Mouse (Mus musculus) limb, embryonic 12.5 days (tissue): ENCODE results near the gene Pcif1. TPM values are rescaled to one million over a fixed set of nuclear protein-coding genes. Genes with fewer than 3 reads are reported as not detected.

ENCODE experiments used
- ATAC-seq: fragments of 200-750 bp; cut with Nextera tagmentation; 2 replicates; pipeline ENCODE4 v1.8.0; 2017; ENCODE audit warnings: low read depth, moderate TSS enrichment; ENCODE audit not compliant: insufficient number of reproducible peaks, insufficient read depth, low FRiP score, low TSS enrichment
- H3K27ac ChIP-seq: fragments of 300-500 bp; sonication (generic); 2 replicates; pipeline ENCODE4 v1.5.1; 2016; ENCODE audit warnings: mild to moderate bottlenecking, moderate library complexity
- H3K27me3 ChIP-seq: fragments of 300-500 bp; sonication (generic); 2 replicates; pipeline ENCODE4 v1.6.1; 2016; ENCODE audit warnings: mild to moderate bottlenecking, moderate library complexity
- H3K36me3 ChIP-seq: fragments of 300-500 bp; sonication (generic); 2 replicates; pipeline ENCODE4 v1.6.1; 2016; ENCODE audit warnings: mild to moderate bottlenecking, moderate library complexity
- H3K4me1 ChIP-seq: fragments of 300-500 bp; sonication (generic); replicated peaks from 2 replicates; pipeline ENCODE4 v1.6.1; 2016
- H3K4me2 ChIP-seq: fragments of 300-500 bp; sonication (generic); 2 replicates; pipeline ENCODE4 v1.6.1; 2016; ENCODE audit warnings: mild to moderate bottlenecking, moderate library complexity
- H3K4me3 ChIP-seq: fragments of 300-500 bp; sonication (generic); replicated peaks from 2 replicates; pipeline ENCODE4 v1.5.1; 2016; ENCODE audit warnings: mild to moderate bottlenecking
- H3K9ac ChIP-seq: fragments of 300-500 bp; sonication (generic); replicated peaks from 2 replicates; pipeline ENCODE4 v1.6.1; 2016; ENCODE audit warnings: mild to moderate bottlenecking, moderate library complexity
- H3K9me3 ChIP-seq: fragments of 300-500 bp; sonication (generic); 2 replicates; pipeline ENCODE4 v1.6.1; 2016; ENCODE audit warnings: mild to moderate bottlenecking, moderate library complexity
- WGBS: fragments of 180-500 bp; shearing (Covaris S2); methylation state at CpG from one replicate; pipeline ENCODE4 v1.1.7; 2016; 5-methylcytosine and 5-hydroxymethylcytosine counted together
- polyA plus RNA-seq: library from polyadenylated mRNA; unstranded; fragments of >200 nt; fragmentation: Nextera tagmentation; extraction: Ambion mirVana; gene quantifications from 2 replicates; pipeline ENCODE4 v1.2.1, GENCODE M21; 2016

Gene Pcif1
- polyA plus RNA-seq, 1 experiment from 2014 or later = 97.6 TPM

DNA sequence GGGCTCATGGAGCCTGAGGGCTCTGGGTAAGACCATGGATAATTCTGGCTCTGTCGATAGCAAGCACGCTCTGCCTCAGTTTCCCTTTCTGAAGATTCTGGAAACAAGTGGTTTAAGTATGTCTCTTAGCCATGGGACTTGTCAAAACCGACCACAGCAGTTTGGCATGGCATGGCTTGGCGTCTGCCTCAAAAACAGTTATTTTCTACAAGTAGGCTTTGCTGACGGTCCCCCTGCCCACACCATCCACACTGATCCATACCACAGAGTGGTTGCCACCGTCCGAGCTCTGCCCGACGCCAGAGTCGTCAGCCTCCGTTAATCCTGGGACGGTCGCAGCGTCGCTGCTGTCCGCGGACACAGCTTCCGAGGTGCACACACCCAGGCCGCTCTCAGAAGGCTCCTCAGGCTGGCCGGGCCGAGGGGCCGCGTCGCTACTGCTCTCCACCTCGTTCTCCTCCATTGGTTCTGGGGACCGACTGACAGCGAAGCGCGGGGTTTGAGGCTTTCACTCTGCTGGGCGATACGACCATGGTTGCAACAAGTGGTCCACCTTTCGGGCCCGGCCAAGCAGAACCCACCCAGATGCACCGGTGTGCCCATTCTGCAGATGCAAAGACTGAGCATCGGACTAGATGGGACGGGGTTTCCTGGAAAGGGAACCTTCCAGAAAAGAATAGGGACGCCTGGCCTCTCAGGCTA, 31.4 kb downstream of the Pcif1 start:
- peaks cover 20% of the 10 kb centered on the region for H3K4me1 ChIP-seq
- ATAC-seq = peak; percentile 2; the same call in 1 of the 2 replicates
- H3K9ac ChIP-seq = peak overlapping the region; percentile 90
- WGBS = 7% methylated on average over 37 of the region's 37 CpGs
- peak overlapping the region; percentile 98 for H3K27ac ChIP-seq
- H3K4me3 ChIP-seq = peak overlapping the region; percentile 82
- H3K9me3 ChIP-seq = peaks cover 15% of the 10 kb centered on the region
- peaks cover 38% of the 10 kb centered on the region for H3K36me3 ChIP-seq
- H3K4me2 ChIP-seq = peak overlapping the region; percentile 93
- H3K27me3 ChIP-seq = no peaks in the 10 kb centered on the region

GRCm38 (mm10) chr2:164911086-164912048, 32.3 kb downstream of the Pcif1 start, which contains the start of gene Zfp335:
Zfp335 (minus strand) TSS chr2:164911757.
- Histone ChIP-seq H3K4me1 (peaks cover 20% of the 10 kb centered on the region), H3K4me3 (peak within 1 kb of the TSS; percentile 82), H3K27me3 (no peaks in the 10 kb centered on the region), H3K27ac (peak within 1 kb of the TSS; percentile 98), H3K9me3 (peaks cover 10% of the 10 kb centered on the region), H3K4me2 (peak within 1 kb of the TSS; percentile 93), H3K9ac (peak within 1 kb of the TSS; percentile 90), H3K36me3 (peaks cover 29% of the 10 kb centered on the region)
- ATAC-seq = peak; percentile 81
- WGBS = under 1% methylated on average over 90 of the region's 91 CpGs

GRCm38 (mm10) chr2:164912151-164912550, 33.0 kb downstream of the Pcif1 start:
- 0 out of 2 replicates have a peak, but pooled peaks cover 4% of the 10 kb centered on the region for H3K9me3 ChIP-seq
- peaks cover 25% of the 10 kb centered on the region for H3K4me1 ChIP-seq
- H3K27me3 ChIP-seq = no peaks in the 10 kb centered on the region
- 0 out of 2 replicates have a peak, but pooled peaks have one; percentile 11 for ATAC-seq
- peak overlapping the region; percentile 93 for H3K4me2 ChIP-seq
- H3K9ac ChIP-seq = peak overlapping the region; percentile 90
- peaks cover 22% of the 10 kb centered on the region for H3K36me3 ChIP-seq
- 19% methylated on average over 12 of the region's 12 CpGs for WGBS
- peak overlapping the region; percentile 82 for H3K4me3 ChIP-seq
- peak overlapping the region; percentile 98 for H3K27ac ChIP-seq

DNA sequence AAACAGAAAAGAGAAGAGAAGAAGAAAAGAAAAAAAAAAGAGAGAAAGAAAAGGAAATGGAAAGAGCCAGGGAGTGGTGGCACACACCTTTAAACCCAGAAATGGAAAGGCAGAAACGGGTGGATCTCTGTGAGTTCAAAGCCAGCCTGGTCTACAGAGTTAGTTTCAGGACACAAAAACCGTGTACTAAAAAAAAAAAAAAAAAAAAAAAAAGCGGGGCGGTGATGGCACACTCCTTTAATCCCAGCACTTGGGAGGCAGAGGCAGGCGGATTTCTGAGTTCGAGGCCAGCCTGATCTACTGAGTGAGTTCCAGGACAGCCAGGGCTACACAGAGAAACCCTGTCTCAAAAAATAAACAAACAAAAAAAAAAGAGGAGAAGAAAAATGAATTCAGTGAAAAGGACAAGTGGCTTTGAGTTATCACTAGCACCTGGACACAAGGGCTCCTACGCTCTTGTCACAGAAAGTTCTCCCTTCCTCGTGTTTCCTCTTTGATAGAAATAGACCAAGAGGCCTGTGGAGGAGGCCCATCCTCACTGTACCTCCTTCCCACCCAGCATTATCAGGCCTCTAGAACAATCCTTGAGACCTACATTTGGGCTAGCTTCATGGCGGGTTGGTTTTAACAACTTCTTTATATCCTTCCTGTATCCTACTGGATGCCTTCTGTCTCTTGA, 33.8 kb downstream of the Pcif1 start:
- H3K4me2 ChIP-seq = peak overlapping the region; percentile 93; the same call in 1 of the 2 replicates

GRCm38 (mm10) chr2:164913428-164913786, 34.3 kb downstream of the Pcif1 start:
- Histone ChIP-seq H3K9ac (no peak overlapping the region; the same call in 1 of the 2 replicates), H3K4me1 (peaks cover 37% of the 10 kb centered on the region), H3K27me3 (no peaks in the 10 kb centered on the region), H3K36me3 (peaks cover 9% of the 10 kb centered on the region), H3K27ac (no peak overlapping the region), H3K9me3 (no peaks in the 10 kb centered on the region), H3K4me3 (no peak overlapping the region), H3K4me2 (no peak overlapping the region)
- 96% methylated on average over 2 of the region's 2 CpGs for WGBS
- ATAC-seq = no peak

More for the DNA sequence above, 33.8 kb downstream of the Pcif1 start:
- WGBS = 91% methylated on average over 8 of the region's 9 CpGs
- Histone ChIP-seq H3K4me1 (peaks cover 33% of the 10 kb centered on the region), H3K27me3 (no peaks in the 10 kb centered on the region), H3K9me3 (no peaks in the 10 kb centered on the region), H3K36me3 (peaks cover 14% of the 10 kb centered on the region), H3K27ac (no peak overlapping the region), H3K4me3 (no peak overlapping the region), H3K9ac (no peak overlapping the region)
- ATAC-seq = no peak

GRCm38 (mm10) chr2:164916820-164917219, 37.7 kb downstream of the Pcif1 start:
- no peaks in the 10 kb centered on the region for H3K27me3 ChIP-seq
- no peaks in the 10 kb centered on the region for H3K9me3 ChIP-seq
- H3K4me3 ChIP-seq = no peak overlapping the region
- no peak overlapping the region for H3K4me2 ChIP-seq
- H3K27ac ChIP-seq = no peak overlapping the region
- H3K4me1 ChIP-seq = peaks cover 30% of the 10 kb centered on the region
- no peak overlapping the region for H3K9ac ChIP-seq
- WGBS = 69% methylated on average over 5 of the region's 5 CpGs
- ATAC-seq = no peak
- peaks cover 9% of the 10 kb centered on the region; the same call in 1 of the 2 replicates for H3K36me3 ChIP-seq

DNA sequence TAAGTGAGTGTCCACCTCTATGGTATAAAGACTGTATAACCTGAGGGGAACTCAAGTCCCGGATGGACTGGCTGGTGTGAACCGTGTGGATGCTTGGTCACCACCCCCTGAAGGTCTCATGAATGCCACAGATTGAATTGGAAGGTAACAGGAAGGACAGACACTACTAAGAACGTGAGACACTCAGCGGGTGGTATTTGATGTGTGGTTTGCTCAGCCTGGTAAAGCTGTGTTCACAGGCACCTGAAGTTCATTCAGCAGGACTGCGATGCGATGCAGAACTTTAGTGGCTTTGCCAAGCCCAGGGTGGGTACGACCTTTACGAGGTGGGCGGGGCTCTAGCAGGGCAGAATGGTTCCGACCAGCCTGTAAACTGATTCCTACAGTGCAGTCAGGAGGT, 38.3 kb downstream of the Pcif1 start:
- H3K4me2 ChIP-seq = no peak overlapping the region
- no peaks in the 10 kb centered on the region for H3K27me3 ChIP-seq
- H3K4me1 ChIP-seq = peaks cover 25% of the 10 kb centered on the region
- H3K9ac ChIP-seq = no peak overlapping the region
- no peak overlapping the region for H3K4me3 ChIP-seq
- H3K36me3 ChIP-seq = peaks cover 9% of the 10 kb centered on the region; the same call in 1 of the 2 replicates
- 31% methylated on average over 10 of the region's 10 CpGs for WGBS
- no peak for ATAC-seq
- no peaks in the 10 kb centered on the region for H3K9me3 ChIP-seq
- 0 out of 2 replicates have a peak overlapping the region, but pooled peaks have one; percentile 3 for H3K27ac ChIP-seq

DNA sequence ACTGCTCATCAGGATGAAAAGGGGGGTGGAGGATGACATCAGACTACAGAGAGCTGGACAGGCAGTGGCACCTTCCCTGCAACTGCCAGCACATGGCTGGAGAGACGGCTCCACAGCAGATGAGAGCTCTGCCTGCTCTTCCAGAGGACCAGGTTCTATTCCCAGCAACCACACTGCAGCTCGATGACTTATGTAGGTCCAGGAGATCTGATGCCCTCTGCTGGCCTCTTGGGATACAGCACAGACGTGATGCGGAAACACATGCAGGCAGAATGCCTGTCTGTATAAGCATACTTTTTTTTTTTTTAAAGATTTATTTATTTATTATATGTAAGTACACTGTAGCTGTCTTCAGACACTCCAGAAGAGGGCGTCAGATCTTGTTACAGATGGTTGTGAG, 39.2 kb downstream of the Pcif1 start:
- Histone ChIP-seq H3K4me1 (peaks cover 23% of the 10 kb centered on the region), H3K27ac (no peak overlapping the region), H3K9me3 (no peaks in the 10 kb centered on the region), H3K4me2 (no peak overlapping the region), H3K9ac (no peak overlapping the region), H3K4me3 (no peak overlapping the region), H3K36me3 (peaks cover 9% of the 10 kb centered on the region; the same call in 1 of the 2 replicates), H3K27me3 (no peaks in the 10 kb centered on the region)
- no peak for ATAC-seq
- WGBS = 65% methylated on average over 5 of the region's 5 CpGs

- Histone ChIP-seq H3K9ac (no peak overlapping the region), H3K4me1 (peaks cover 19% of the 10 kb centered on the region), H3K9me3 (no peaks in the 10 kb centered on the region), H3K27ac (no peak overlapping the region), H3K36me3 (peaks cover 9% of the 10 kb centered on the region; the same call in 1 of the 2 replicates), H3K4me3 (no peak overlapping the region), H3K4me2 (no peak overlapping the region), H3K27me3 (no peaks in the 10 kb centered on the region)
- 65% methylated on average over 7 of the region's 7 CpGs for WGBS
- no peak for ATAC-seq
Measured at GRCm38 (mm10) chr2:164921984-164922383, 42.9 kb downstream of the Pcif1 start.

DNA sequence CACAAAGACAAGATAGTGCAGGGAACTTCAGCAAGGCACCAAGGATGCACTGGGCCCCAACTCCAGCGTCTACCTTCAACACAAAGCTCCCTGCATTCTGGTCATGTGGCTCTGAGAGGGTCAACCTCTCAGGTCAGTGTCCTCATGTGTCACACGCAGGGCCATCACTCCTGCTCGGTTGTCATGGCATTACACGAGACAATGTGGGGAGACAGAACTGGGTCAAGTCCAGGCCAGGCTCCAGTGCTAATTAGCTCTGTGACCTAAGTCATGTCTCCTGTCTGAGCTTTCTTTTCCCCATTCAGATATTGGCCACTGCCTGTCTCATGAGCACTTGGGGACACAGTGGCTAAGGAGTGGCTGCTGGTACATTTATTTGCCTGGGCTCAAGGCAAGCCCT, 44.2 kb downstream of the Pcif1 start:
- peaks cover 6% of the 10 kb centered on the region; the same call in 1 of the 2 replicates for H3K4me1 ChIP-seq
- H3K27me3 ChIP-seq = no peaks in the 10 kb centered on the region
- no peak overlapping the region for H3K4me3 ChIP-seq
- 69% methylated on average over 4 of the region's 4 CpGs for WGBS
- no peak overlapping the region for H3K4me2 ChIP-seq
- H3K27ac ChIP-seq = no peak overlapping the region
- H3K9me3 ChIP-seq = no peaks in the 10 kb centered on the region
- H3K9ac ChIP-seq = no peak overlapping the region
- H3K36me3 ChIP-seq = peaks cover 9% of the 10 kb centered on the region; the same call in 1 of the 2 replicates
- no peak for ATAC-seq
